Mouse (Mus musculus): Measurements from ENCODE around the gene Cacna1a. TPM values are rescaled to one million over a fixed set of nuclear protein-coding genes. Genes with fewer than 3 reads are reported as not detected.

The Cacna1a gene
- polyA plus RNA-seq, 1 experiment from 2014 or later, result 6.0 TPM

Other genes starting within 250 kb of the Cacna1a start
- 9.5 and 10.0 TPM in 2 replicates for gene Cc2d1a, start 240.5 kb upstream of the Cacna1a start, polyA plus RNA-seq (2014; fragmentation: Nextera tagmentation; extraction: Ambion mirVana)
- 0.53 and 0.67 TPM in 2 replicates for gene 4930432K21Rik, start 240.4 kb upstream of the Cacna1a start, polyA plus RNA-seq (2014; fragmentation: Nextera tagmentation; extraction: Ambion mirVana)
- 3.9 and 4.7 TPM in 2 replicates for gene Nanos3, start 203.2 kb upstream of the Cacna1a start, polyA plus RNA-seq (2014; fragmentation: Nextera tagmentation; extraction: Ambion mirVana)
- 15.3 and 16.9 TPM in 2 replicates for gene Zswim4, start 151.4 kb upstream of the Cacna1a start, polyA plus RNA-seq (2014; fragmentation: Nextera tagmentation; extraction: Ambion mirVana)
- gene D8Ertd738e, start 138.7 kb upstream of the Cacna1a start, polyA plus RNA-seq (2014; fragmentation: Nextera tagmentation; extraction: Ambion mirVana), result 322 and 340 TPM in 2 replicates
- gene Mri1, start 131.1 kb upstream of the Cacna1a start, polyA plus RNA-seq (2014; fragmentation: Nextera tagmentation; extraction: Ambion mirVana), result 50.6 and 54.1 TPM in 2 replicates
- 20.3 and 21.2 TPM in 2 replicates for gene Ccdc130, start 118.1 kb upstream of the Cacna1a start, polyA plus RNA-seq (2014; fragmentation: Nextera tagmentation; extraction: Ambion mirVana)